Mouse (Mus musculus) midbrain, embryonic 12.5 days (tissue): ENCODE measurements around the gene Srsf5. TPM values are rescaled to one million over a fixed set of nuclear protein-coding genes. Genes with fewer than 3 reads are reported as not detected.
"Not testable (repeated sequence)": the region's sequence is repeated elsewhere in the genome, so short reads cannot be mapped to it uniquely, and the experiment has no call there.

ENCODE experiments used
- ATAC-seq: fragments of 200-750 bp; cut with Nextera tagmentation; 2 replicates; pipeline ENCODE4 v1.8.0; 2017; ENCODE audit warnings: low read depth, moderate TSS enrichment, moderate library complexity; ENCODE audit not compliant: low FRiP score
- H3K27ac ChIP-seq: fragments of 300-500 bp; sonication (generic); replicated peaks from 2 replicates; pipeline ENCODE4 v1.5.1; 2016; ENCODE audit warnings: mild to moderate bottlenecking
- H3K27me3 ChIP-seq: fragments of 300-500 bp; sonication (generic); 2 replicates; pipeline ENCODE4 v1.6.1; 2016; ENCODE audit warnings: mild to moderate bottlenecking
- H3K36me3 ChIP-seq: fragments of 300-500 bp; sonication (generic); 2 replicates; pipeline ENCODE4 v1.6.1; 2016
- H3K4me1 ChIP-seq: fragments of 300-500 bp; sonication (generic); 2 replicates; pipeline ENCODE4 v1.6.1; 2016
- H3K4me2 ChIP-seq: fragments of 300-500 bp; sonication (generic); replicated peaks from 2 replicates; pipeline ENCODE4 v1.6.1; 2016; ENCODE audit warnings: mild to moderate bottlenecking, moderate library complexity
- H3K4me3 ChIP-seq: fragments of 300-500 bp; sonication (generic); 2 replicates; pipeline ENCODE4 v1.5.1; 2016; ENCODE audit warnings: mild to moderate bottlenecking
- H3K9ac ChIP-seq: fragments of 300-500 bp; sonication (generic); replicated peaks from 2 replicates; pipeline ENCODE4 v1.6.1; 2016; ENCODE audit warnings: mild to moderate bottlenecking, moderate library complexity
- H3K9me3 ChIP-seq: fragments of 300-500 bp; sonication (generic); 2 replicates; pipeline ENCODE4 v1.6.1; 2016; ENCODE audit warnings: mild to moderate bottlenecking
- WGBS: fragments of 180-500 bp; shearing (Covaris S2); methylation state at CpG from one replicate; pipeline ENCODE4 v1.1.7; 2016; 5-methylcytosine and 5-hydroxymethylcytosine counted together
- polyA plus RNA-seq: library from polyadenylated mRNA; unstranded; fragments of >200 nt; fragmentation: Nextera tagmentation; extraction: Ambion mirVana; gene quantifications from 2 replicates; pipeline ENCODE4 v1.2.1, GENCODE M21; 2016

Gene Srsf5
- polyA plus RNA-seq, 1 experiment from 2014 or later = 611 TPM

DNA sequence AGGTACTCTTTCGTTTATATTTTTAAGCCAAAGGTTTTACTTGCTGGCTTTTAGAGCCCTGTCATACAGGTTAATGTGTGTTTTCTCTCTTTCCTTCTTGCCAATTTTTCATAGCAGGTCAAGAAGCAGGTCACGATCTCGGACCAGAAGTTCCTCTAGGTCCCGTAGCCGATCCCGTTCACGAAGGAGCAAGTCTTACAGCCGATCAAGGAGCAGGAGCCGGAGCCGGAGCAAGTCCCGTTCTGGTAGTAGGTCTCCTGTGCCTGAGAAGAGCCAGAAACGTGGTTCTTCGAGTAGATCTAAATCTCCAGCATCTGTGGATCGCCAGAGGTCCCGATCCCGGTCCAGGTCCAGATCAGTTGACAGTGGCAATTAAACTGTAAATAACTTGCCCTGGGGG lies 4.3 kb downstream of the Srsf5 start:
- not testable (repeated sequence) for H3K4me2 ChIP-seq, H3K4me3 ChIP-seq, H3K9ac ChIP-seq, H3K9me3 ChIP-seq, H3K27me3 ChIP-seq, ATAC-seq, H3K4me1 ChIP-seq, H3K27ac ChIP-seq
- H3K36me3 ChIP-seq = peaks cover 66% of the 10 kb centered on the region
- 94% methylated on average over 16 of the region's 16 CpGs for WGBS

DNA sequence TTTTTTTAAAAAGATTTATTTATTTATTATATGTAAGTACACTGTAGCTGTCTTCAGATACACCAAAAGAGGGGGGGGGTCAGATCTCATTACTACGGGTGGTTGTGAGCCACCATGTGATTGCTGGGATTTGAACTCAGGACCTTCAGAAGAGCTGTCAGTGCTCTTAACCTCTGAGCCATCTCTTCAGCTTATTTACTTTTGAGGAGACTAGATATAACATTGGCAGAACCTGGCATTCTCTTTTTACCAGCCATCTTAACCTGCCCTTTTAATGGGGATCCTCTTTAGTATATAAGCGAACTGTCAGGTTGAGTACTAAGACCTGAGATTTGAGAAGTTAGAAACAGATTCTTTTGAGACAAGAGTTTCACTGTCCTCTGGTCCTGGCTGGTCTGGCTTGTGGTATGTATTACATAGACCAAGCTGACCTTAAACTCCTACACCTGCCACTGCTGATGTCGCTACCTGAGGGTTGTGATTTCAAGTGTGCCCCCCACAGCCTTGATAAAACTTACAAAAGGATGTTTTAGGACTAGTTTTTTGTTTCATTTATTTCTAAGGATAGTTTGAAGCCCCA lies 6.4 kb downstream of the Srsf5 start:
- no peak for ATAC-seq
- Histone ChIP-seq H3K9me3 (no peaks in the 10 kb centered on the region), H3K9ac (no peak overlapping the region), H3K27me3 (no peaks in the 10 kb centered on the region), H3K27ac (no peak overlapping the region), H3K4me3 (no peak overlapping the region), H3K4me2 (no peak overlapping the region), H3K4me1 (peaks cover 5% of the 10 kb centered on the region), H3K36me3 (peaks cover 86% of the 10 kb centered on the region)
- WGBS = 92% methylated on average over 3 of the region's 3 CpGs

DNA sequence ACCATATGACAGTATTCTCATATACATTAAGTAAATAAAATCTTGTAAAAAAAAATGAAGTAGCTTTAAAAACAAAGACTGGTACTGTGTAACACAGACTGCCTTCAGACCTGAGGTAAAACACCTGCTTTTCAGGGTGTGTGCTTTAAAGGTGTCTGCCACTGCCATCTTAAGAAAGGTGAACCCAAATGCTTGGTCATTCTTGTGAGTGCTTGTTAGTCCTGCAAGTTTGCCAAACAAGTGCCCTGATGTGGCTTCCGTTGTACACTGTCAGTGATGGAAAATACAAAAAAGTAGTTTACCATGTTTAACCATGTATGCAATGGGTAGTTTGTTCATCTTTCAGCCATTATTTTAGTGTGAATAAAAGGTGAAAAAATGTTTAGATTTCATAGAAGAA lies 7.2 kb downstream of the Srsf5 start:
- ATAC-seq = no peak
- Histone ChIP-seq H3K4me3 (no peak overlapping the region), H3K27me3 (no peaks in the 10 kb centered on the region), H3K9me3 (no peaks in the 10 kb centered on the region), H3K4me1 (no peaks in the 10 kb centered on the region), H3K36me3 (peaks cover 86% of the 10 kb centered on the region), H3K9ac (no peak overlapping the region), H3K27ac (no peak overlapping the region), H3K4me2 (no peak overlapping the region)
- 98% methylated on average over 1 of the region's 1 CpGs for WGBS

DNA sequence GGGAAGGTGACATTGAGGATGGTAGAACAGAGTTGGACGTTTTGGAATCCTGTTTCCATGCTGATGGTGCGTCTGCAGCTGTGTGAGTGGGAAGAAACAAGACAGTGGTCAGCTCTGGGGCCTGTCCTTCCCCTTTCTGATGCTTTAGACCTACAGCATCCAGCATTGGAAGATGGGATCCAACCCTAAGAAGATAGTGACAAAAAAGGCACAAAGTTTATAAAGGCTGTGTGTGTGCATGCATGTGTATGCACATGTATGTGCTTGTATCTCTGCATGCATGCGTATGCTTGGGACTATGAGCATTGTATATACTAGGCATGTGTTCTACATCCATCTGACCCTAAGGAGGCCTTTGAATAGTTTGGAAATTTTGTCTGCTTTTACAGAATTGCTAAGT lies 10.7 kb downstream of the Srsf5 start:
- H3K9ac ChIP-seq = no peak overlapping the region
- no peaks in the 10 kb centered on the region for H3K27me3 ChIP-seq
- H3K4me1 ChIP-seq = no peaks in the 10 kb centered on the region
- H3K27ac ChIP-seq = no peak overlapping the region
- ATAC-seq = no peak
- no peak overlapping the region for H3K4me3 ChIP-seq
- H3K9me3 ChIP-seq = no peaks in the 10 kb centered on the region
- peaks cover 83% of the 10 kb centered on the region for H3K36me3 ChIP-seq
- H3K4me2 ChIP-seq = no peak overlapping the region
- WGBS = 89% methylated on average over 3 of the region's 3 CpGs

DNA sequence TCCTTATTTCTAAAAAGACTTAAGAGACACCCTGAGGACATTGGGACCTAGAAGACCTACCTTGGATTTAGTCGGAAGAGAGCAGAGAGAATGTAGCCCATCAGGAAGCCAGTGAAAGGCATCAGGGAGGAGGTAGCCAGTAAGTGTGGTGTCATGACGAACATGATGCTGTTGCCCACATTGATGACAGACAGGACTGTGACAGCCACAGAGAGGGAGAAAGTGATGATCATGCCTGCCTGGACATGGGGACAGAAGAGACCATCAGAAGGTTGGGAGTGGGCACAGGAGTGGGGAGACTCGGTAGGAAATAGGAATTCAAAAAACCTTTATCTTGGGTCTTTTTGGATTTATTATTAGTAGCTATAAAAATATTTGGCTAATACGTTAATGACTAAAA lies 12.7 kb downstream of the Srsf5 start:
- H3K27me3 ChIP-seq = no peaks in the 10 kb centered on the region
- H3K9me3 ChIP-seq = no peaks in the 10 kb centered on the region
- no peak overlapping the region for H3K9ac ChIP-seq
- no peak overlapping the region for H3K4me2 ChIP-seq
- WGBS = 85% methylated on average over 4 of the region's 4 CpGs
- no peak overlapping the region for H3K4me3 ChIP-seq
- H3K4me1 ChIP-seq = no peaks in the 10 kb centered on the region
- H3K36me3 ChIP-seq = peaks cover 67% of the 10 kb centered on the region
- no peak overlapping the region for H3K27ac ChIP-seq
- no peak for ATAC-seq

DNA sequence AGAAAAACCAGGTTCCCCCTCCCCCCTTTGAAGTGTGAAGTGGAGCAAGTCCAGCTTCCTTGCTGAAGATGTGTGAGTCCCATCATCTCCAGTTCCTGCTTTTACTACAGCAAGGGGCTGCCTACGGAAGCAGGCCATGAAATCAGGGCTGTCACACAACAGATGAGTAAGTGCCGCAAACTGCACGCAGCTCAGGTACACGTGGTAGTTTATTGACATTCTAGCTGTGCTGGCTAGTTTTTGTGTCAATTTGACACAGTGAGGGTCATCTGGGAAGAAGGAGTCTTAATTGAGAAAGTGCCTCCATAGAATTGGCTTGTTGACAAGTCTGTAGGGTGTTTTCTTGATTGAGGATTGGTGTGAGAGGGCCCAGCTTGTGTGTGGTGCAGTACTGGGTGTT lies 17.3 kb downstream of the Srsf5 start:
- H3K9me3 ChIP-seq = no peaks in the 10 kb centered on the region
- WGBS = 86% methylated on average over 4 of the region's 4 CpGs
- no peak overlapping the region for H3K4me2 ChIP-seq
- no peak overlapping the region for H3K27ac ChIP-seq
- no peak for ATAC-seq
- H3K36me3 ChIP-seq = peaks cover 24% of the 10 kb centered on the region
- H3K4me1 ChIP-seq = no peaks in the 10 kb centered on the region
- H3K4me3 ChIP-seq = no peak overlapping the region
- no peaks in the 10 kb centered on the region for H3K27me3 ChIP-seq
- no peak overlapping the region for H3K9ac ChIP-seq

DNA sequence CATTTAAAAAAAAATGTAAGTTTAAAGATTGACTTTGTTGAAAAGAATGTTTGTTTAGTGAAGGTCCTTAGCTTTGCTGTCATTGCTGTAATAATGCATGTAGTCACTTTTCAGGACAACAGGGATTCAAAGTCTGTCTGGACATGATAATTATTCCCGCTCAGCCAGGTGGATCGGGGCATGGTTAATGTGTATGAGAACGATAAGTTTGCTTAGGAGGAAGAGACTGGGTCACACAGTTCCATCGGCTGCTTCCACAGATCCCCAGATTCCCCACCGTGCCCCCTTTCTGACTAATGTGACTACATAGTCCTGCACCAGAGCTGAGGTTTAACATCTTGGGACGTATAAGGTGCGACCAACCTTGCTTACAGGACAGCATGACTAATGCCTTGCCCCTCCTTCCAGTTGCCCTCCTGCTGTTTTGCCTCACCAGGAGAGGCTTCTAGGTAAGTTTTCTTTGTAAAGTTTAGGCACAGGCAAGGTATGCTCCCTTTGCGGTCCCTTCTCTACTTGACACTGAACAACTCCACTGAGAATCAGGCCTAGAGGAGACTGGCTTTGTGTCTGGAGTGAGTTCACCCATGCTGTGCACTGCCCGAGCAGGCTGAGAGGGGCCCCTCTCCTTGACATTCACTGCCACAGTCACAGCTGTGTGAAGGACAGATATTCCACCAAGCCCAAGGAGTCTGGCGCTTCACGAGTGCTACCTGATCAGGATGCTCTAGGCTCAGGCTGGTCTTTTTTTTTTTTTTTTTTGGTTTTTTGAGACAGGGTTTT lies 20.9 kb downstream of the Srsf5 start:
- Histone ChIP-seq H3K27ac (no peak overlapping the region), H3K4me1 (no peaks in the 10 kb centered on the region), H3K36me3 (peaks cover 3% of the 10 kb centered on the region; the same call in 1 of the 2 replicates), H3K4me3 (no peak overlapping the region), H3K9ac (no peak overlapping the region), H3K4me2 (no peak overlapping the region), H3K9me3 (no peaks in the 10 kb centered on the region), H3K27me3 (no peaks in the 10 kb centered on the region)
- WGBS = 82% methylated on average over 11 of the region's 11 CpGs
- ATAC-seq = no peak

DNA sequence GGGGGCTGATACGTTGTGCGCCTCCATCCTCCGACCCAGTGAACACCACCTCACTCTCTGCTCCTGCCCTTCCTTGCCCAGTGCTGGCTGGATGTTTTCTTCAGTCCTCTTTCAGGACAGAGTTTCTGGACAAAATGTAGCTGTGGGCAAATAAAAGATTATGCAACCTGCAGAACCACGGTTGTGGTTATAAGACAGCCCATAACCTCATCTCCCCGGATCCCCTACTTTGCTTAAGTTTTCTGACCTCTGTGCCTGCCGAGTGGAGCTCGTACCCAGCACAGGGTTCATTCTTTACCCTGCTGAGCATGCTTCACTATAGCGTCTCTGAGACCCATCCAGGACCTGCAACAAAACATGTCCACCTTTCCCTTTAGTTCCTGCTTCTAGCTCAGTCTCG lies 22.6 kb downstream of the Srsf5 start:
- Histone ChIP-seq H3K4me1 (no peaks in the 10 kb centered on the region), H3K27ac (no peak overlapping the region), H3K9ac (no peak overlapping the region), H3K4me2 (no peak overlapping the region), H3K27me3 (no peaks in the 10 kb centered on the region), H3K9me3 (no peaks in the 10 kb centered on the region), H3K36me3 (no peaks in the 10 kb centered on the region), H3K4me3 (no peak overlapping the region)
- 91% methylated on average over 9 of the region's 9 CpGs for WGBS
- ATAC-seq = no peak

DNA sequence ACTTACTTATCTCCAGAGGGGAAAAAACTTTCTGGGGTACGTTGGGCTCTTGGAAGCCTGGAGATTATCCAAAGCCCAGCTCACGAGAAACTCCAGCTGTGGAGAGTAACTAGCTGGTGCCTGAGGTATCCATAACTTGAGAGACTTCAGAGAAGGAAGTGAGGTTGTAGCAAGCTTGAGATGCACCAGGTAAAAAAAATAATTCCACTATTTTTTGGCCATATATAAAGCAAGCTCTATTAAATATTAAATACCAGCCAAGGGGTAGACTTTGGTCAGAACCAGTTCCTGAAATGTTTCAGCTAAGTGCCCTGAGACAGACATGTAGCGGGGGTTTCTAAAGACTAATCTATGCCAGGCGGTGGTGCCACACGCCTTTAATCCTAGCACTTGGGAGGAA lies 23.3 kb downstream of the Srsf5 start, which contains the start of gene Slc10a1:
Gene Slc10a1 (minus strand): TSS at position 101 of the 400 bp plus-strand sequence.
- ATAC-seq = no peak
- Histone ChIP-seq H3K4me2 (no peak within 1 kb of the TSS), H3K27ac (no peak within 1 kb of the TSS), H3K9me3 (no peaks in the 10 kb centered on the region), H3K36me3 (no peaks in the 10 kb centered on the region), H3K4me1 (no peaks in the 10 kb centered on the region), H3K27me3 (no peaks in the 10 kb centered on the region), H3K4me3 (no peak within 1 kb of the TSS), H3K9ac (no peak within 1 kb of the TSS)
- 92% methylated on average over 5 of the region's 5 CpGs for WGBS

DNA sequence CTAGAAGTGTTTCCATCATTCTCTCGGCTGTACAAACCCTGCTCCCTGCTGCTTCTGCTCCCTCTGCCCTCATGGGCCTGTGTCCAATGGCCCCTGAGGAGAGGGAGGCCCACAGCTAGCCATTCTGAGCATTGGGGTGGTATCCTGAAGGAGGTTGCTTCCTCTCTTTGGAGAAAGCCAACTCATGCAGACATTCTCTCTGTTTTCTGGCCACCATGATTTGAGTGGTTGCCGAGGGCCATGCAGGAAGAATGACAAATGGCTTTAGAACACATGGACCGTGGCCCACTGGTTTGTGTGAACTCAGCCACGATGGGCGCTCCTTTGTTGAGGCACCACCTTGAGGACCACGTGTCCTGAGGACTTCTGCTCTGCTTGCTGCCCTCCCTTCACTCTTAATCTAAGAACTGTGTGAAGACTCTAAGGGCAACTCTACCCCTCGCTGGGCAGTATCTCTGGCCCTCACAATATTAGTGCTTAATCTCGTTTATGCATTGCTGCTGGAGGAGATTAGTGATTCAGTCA lies 24.9 kb downstream of the Srsf5 start:
- Histone ChIP-seq H3K9me3 (0 out of 2 replicates have a peak, but pooled peaks cover 2% of the 10 kb centered on the region), H3K9ac (no peak overlapping the region), H3K27ac (no peak overlapping the region), H3K27me3 (no peaks in the 10 kb centered on the region), H3K4me2 (no peak overlapping the region), H3K4me3 (no peak overlapping the region), H3K4me1 (no peaks in the 10 kb centered on the region), H3K36me3 (no peaks in the 10 kb centered on the region)
- WGBS = 54% methylated on average over 8 of the region's 8 CpGs
- ATAC-seq = no peak

DNA sequence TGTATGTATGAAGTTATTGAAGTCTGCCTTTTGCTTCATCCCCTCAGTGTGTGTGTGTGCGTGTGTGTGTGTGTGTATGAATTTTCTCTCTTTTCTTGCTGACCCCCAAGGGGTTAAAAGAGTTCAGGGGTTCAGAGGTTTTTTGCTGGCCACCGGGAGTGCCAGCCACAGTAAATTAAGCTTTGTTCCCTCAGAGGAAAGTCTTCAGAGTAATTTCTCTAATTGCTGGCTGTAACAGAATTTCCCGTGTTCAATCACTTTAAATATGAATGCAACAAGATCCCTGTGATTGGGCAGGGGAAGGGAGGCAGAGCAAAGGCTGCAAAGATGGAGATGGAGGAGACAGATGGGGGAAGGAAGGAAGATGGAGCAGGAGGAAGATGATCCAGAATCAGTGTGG lies 26.5 kb downstream of the Srsf5 start:
- no peaks in the 10 kb centered on the region for H3K4me1 ChIP-seq
- no peak for ATAC-seq
- no peak overlapping the region for H3K9ac ChIP-seq
- H3K4me3 ChIP-seq = no peak overlapping the region
- H3K4me2 ChIP-seq = no peak overlapping the region
- H3K27me3 ChIP-seq = no peaks in the 10 kb centered on the region
- H3K27ac ChIP-seq = no peak overlapping the region
- 34% methylated on average over 3 of the region's 3 CpGs for WGBS
- 0 out of 2 replicates have a peak, but pooled peaks cover 3% of the 10 kb centered on the region for H3K9me3 ChIP-seq
- no peaks in the 10 kb centered on the region for H3K36me3 ChIP-seq

DNA sequence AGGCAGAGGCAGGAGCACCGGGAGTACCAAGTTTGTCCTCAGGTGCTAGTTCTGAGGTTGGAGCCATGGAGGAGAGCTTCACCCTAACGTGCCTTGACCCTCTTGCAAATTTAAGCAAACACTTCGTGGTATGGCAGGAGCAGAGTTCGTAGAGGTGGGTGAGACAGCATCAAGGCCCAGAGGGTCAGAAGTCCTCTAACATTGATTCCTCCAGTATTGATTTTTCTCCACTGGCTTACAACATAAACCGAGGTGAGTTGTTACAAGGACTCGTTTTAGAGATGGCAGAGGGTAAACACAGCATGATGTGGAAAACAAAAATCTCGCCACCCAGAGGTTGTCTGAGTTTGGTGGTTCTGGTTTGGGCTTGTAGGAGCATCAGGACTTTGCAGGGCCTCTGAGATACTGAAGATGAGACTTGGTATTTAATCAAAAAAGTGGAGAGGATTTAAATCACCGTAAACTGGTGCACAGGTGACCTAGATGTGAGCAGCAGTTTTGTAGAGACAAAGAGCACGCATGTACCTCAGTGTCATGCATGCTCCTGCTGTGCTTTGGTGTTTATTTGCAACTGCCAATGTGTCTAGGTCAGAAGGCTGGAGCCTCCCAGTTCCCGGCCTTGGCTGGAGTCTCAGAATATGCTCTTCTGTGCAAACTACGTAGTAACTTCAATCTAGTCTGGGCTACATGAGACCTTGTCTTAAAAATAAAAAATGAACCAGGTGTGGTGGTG lies 30.8 kb downstream of the Srsf5 start:
- no peak overlapping the region for H3K27ac ChIP-seq
- WGBS = 90% methylated on average over 11 of the region's 11 CpGs
- H3K4me1 ChIP-seq = no peaks in the 10 kb centered on the region
- ATAC-seq = no peak
- H3K9ac ChIP-seq = no peak overlapping the region
- H3K9me3 ChIP-seq = 0 out of 2 replicates have a peak, but pooled peaks cover 3% of the 10 kb centered on the region
- no peak overlapping the region for H3K4me2 ChIP-seq
- no peaks in the 10 kb centered on the region for H3K27me3 ChIP-seq
- no peak overlapping the region for H3K4me3 ChIP-seq
- no peaks in the 10 kb centered on the region for H3K36me3 ChIP-seq
